Mouse (Mus musculus): ENCODE results near the gene Aoc1.

GRCm38 (mm10) chr6:48862816-48863215 lies 9.9 kb upstream of the Aoc1 start:
- TF ChIP-seq CTCF (IDR thresholded peaks at IDR 0.05; ENCODE audit: control insufficient read depth, insufficient read depth, low read length) (no peak), POLR2A (IDR thresholded peaks at IDR 0.05; ENCODE audit: borderline replicate concordance, control insufficient read depth, low read depth, low read length) (no peak)

Measured in bone marrow, adult 2 months (tissue).